Mouse (Mus musculus) megakaryocyte, embryonic 14.5 days (primary cell): ENCODE data around the gene Gm38431.

ENCODE experiments used
- FLI1 ChIP-seq: IDR thresholded peaks from 2 replicates; pipeline ENCODE4 v1.6.1; 2012; ENCODE audit warnings: low read length, inconsistent platforms, mixed read lengths
- GATA1 ChIP-seq: IDR thresholded peaks from 3 replicates; pipeline ENCODE4 v1.6.1; 2012; ENCODE audit warnings: mixed read lengths, low read length, inconsistent platforms, borderline replicate concordance

- TF ChIP-seq GATA1 = no peak
- no peak for TF ChIP-seq FLI1
Observed at GRCm38 (mm10) chr9:21018600-21018999, 73.2 kb downstream of the Gm38431 start.
